Mouse (Mus musculus) T-helper 2 cell (primary cell): ENCODE data around the gene Ppib.

Source experiments
- in situ Hi-C: fragments of 300-600 bp; cut with MboI, MseI; formaldehyde crosslinking; loops from one replicate; pipeline ENCODE4 v1.15.1; 2025; ENCODE audit warnings: high pct_unique_total_duplicates

Gene Ppib

GRCm38 (mm10) chr9:66072754-66073153 is 12.7 kb downstream of the Ppib start:
- in situ Hi-C loops: no loop called here

DNA sequence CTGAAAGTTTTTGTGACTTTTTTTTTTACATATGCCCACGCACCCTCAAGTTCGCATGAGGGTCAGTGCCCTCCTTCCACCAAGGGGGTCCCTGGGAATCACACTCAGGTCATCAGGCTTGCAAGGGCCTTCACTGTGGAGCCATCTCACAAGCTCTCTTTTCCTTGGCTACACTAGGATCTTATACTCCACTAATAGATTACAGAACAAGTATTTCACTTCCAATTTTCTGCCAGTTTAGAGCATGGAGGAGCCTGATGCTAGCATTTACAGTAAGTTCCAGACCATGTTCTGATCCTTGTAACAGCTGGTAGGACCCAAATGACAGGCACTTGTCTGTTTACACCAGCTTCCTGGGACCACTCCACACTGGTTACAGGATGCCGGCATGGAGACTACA is 18.1 kb downstream of the Ppib start:
- in situ Hi-C loops: no loop called here

DNA sequence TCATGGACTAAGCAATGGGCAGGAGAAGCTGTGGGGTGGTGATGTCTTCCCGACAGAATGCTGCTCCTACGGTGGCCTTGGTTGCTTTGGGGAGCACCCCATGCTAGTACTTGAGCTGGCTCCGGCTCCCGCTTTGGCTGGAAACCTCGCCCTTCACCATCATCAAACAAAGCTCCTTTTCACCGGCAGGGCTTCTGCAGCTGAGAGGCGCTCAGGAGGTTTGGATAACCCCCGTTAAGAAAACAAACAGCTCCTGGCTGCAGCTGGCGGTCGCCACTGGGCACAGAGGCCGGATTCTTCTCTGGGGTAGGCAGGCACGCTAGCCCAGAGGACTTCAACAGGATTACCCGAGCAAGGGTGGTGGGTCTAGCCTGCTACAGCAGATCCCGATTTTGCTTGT is 18.5 kb downstream of the Ppib start:
- in situ Hi-C loops: no loop called here

- in situ Hi-C loops: no loop called here
Observed at GRCm38 (mm10) chr9:66080804-66081459, 20.9 kb downstream of the Ppib start.

- in situ Hi-C loops: no loop called here
Observed at GRCm38 (mm10) chr9:66081999-66082398, 22.0 kb downstream of the Ppib start.

DNA sequence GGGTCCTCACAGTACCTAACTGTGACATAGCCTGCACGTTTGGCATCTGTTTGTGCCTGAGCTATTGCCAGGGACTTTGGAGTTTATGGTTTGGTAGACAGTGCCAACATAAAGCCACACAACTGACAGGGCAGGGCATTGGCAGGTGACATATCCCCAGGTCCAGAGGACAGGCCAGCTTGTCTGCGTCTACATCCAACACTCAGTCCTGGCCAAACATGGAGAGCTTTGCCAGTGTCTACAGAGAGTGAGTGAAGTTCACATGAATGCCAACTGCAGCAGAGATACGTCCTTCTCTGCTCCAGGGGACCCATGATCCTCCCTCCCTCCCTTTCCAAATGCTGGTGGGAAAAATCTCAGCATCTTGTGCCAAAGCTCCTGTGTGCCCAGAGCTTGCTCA is 24.1 kb downstream of the Ppib start:
- in situ Hi-C loops: no loop called here

DNA sequence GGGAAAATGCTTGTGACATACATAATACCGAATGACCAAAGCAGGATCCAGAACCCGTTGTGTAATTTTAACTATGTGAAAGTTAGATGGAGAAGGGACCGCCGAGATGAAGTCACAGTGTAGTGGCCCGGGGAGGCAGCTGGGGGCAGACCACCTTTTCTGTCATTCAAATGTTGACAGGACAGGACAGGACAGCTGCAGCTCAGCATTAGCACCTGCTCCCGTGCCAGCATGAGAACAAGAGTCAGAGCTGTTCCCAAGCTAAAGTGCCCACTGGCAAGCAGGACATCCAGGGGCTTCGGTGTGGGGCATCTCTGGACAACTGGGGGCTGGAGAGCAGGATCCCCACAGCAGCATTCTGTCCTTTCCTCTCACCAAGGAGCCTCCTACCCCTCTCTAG is 27.0 kb downstream of the Ppib start:
- in situ Hi-C loops: no loop called here

- in situ Hi-C loops: no loop called here
Observed at GRCm38 (mm10) chr9:66088411-66088810, 28.4 kb downstream of the Ppib start.

DNA sequence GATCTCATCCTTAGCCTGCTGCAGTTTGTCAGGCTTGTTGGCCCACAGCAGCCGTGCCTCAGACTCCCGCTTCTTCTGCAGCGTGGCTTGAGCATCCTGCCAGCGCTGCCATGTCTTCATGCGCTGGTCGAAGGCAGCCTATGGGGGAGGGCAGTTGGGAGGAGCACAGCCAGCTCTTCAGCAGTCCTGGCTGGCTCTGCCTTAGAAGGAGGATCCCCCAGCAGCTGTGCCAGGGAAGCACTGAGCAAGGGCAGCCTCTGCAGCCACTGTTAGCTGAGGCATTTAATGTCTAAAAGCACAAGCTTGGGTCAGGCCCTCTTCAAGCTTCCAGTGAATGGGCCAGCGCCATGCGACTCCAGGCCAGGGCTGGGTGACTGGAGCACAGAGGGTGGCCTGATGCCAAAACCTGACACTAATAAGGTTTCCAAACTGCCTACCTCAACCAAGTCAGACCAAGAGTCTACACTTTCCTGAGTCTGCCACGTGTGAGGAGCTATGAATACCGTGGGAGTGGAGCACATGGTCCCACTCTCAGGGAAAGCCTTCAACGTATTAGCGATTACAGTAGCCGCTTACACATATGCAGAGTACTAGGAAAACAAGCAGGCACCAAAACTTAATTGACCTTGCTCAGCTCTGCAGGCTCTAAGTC is 30.7 kb downstream of the Ppib start:
- in situ Hi-C loops: no loop called here

- in situ Hi-C loops: no loop called here
Observed at GRCm38 (mm10) chr9:66091327-66092231, 31.6 kb downstream of the Ppib start.

DNA sequence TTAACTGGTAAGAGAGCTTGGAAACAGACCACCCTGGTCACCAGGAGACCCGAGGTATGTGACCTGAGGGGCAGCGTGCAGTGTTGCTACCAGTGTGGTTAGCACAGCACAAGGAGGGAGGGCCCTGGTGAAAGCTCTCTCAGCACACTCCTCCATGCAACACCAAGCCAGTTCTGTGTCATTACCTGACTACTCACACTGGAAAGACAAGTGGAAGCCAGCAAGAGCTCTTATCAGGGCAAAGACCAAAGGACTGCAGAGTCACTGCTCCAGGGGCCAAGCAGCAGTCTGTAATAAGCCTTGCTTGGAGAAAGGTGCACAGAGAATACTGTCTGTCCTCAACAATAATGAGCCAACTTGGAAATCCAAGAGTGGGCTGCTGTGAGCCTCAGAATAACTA is 32.6 kb downstream of the Ppib start:
- in situ Hi-C loops: no loop called here

- in situ Hi-C loops: no loop called here
Observed at GRCm38 (mm10) chr9:66101577-66101976, 41.6 kb downstream of the Ppib start.

GRCm38 (mm10) chr9:66102668-66103067 is 42.6 kb downstream of the Ppib start:
- in situ Hi-C loops: no loop called here

DNA sequence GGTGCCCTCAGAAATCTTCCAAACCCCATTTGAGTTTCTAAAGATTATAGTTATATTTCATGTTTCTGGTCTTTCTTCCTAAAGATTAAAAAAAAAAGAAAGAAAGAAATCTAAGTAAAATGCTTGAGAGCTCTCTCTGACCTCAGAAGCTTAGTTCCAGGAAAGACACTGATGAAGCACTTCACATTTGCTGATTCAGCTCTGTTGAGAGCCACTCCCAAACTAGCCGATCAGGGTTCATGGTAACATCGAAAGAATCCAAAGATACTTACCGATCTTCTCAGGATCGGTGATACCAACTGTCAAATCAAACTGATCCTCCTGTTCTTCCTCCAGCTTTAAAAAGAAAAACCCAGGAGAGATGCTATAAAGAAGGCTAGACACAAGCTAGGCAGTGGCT is 44.6 kb downstream of the Ppib start:
- in situ Hi-C loops: no loop called here

GRCm38 (mm10) chr9:66105168-66105567 is 45.1 kb downstream of the Ppib start:
- in situ Hi-C loops: no loop called here

GRCm38 (mm10) chr9:66109574-66109973 is 49.6 kb downstream of the Ppib start:
- in situ Hi-C loops: no loop called here

- in situ Hi-C loops: no loop called here
Observed at GRCm38 (mm10) chr9:66110126-66110525, 50.1 kb downstream of the Ppib start.

GRCm38 (mm10) chr9:66110611-66111379 is 50.8 kb downstream of the Ppib start:
- in situ Hi-C loops: no loop called here

DNA sequence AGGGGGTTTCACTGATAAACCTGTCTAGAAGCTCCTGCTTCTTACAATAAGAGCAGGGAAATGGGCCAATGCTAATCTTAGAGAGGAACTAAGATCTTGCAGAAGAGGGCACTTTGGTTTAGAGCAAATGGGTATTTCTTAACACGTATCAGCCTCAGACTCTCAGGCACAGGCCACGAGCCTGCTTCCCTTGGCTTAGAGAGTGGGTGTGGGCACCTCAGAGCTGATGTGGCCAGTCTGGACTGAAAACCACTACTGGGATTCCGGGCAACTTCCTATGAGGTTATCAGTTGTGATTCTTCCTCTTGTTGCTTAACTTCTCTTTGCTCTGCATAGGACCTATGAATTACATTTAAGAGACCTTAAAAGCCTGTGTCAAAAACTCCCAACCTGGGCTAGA is 54.3 kb downstream of the Ppib start:
- in situ Hi-C loops: no loop called here
